Mouse (Mus musculus): ENCODE measurements around the gene Ces1d.

The Ces1d gene

GRCm38 (mm10) chr8:93140696-93141095 lies 56.9 kb downstream of the Ces1d start:
- DNase-seq (ENCODE audit: low read depth, low spot score), result peak; percentile 87

- DNase-seq (ENCODE audit: low read depth, low spot score), result no peak
These were observed 65.4 kb downstream of the Ces1d start for GRCm38 (mm10) chr8:93132196-93132595.

DNA sequence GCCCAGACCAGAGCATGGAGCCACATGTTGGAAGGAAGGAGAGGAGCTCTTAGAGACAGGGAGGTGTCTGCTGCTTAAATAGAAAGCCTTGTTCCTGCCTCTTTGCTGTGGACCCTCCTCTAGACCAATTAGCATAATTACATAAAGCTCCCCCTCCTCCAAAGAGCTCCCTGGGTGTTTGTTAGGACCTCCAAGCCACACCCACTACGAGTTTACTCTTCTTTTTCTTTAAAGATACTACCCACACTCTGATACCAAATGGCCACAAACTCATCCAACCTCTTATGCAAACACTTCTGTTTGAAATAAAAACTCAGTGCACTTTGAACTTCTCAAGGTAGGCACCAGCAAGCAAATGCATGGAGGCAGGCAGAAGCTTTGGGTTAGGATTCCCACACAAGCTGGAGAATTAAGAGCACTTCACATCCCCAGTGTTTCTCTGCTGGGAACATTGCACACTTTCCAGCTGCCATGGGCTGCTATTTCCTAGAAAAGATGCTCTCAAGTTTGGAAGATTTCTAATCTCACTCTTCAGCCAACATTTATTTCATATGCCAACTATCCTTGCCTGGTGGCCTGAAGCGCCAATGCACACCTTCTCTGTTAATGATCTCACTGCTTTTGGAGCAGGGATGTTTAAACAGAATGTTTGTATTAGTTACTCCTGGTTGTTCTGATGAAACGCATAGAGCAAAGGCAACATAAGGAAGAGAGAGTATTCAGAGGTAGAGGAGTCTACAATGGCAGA lies 66.2 kb downstream of the Ces1d start, which contains the start of gene Ces1c:
Gene Ces1c (minus strand): TSS at position 51 of the 748 bp plus-strand sequence.
- DNase-seq (ENCODE audit: low read depth, low spot score), result no peak

DNA sequence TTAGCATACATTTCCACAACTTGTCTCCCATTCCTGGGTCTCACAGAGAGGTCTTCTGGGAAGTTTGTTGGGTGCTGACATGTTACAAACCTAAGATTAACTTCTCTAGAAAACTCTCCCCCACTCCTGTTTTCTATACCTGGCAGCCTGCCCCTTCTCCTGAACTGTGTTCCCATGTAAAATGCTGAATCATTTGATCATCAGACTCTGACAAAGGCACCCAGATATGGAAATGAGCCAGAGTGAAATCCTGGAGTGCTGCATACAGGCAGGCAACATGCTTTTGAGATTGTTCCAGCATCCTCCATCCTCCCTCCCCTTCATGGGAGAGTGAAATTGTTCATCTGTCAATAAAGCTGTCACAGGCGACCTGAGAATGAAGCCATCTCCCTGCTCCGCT lies 71.2 kb downstream of the Ces1d start:
- DNase-seq (ENCODE audit: low read depth, low spot score), result no peak

GRCm38 (mm10) chr8:93122005-93122404 lies 75.6 kb downstream of the Ces1d start:
- no peak for DNase-seq (ENCODE audit: low read depth, low spot score)
